Mouse (Mus musculus) T-helper 2 cell (primary cell): ENCODE data around the gene Dmac1.
"Not testable (repeated sequence)": the region's sequence is repeated elsewhere in the genome, so short reads cannot be mapped to it uniquely, and the experiment has no call there.

Source experiments
- in situ Hi-C: fragments of 300-600 bp; cut with MboI, MseI; formaldehyde crosslinking; loops from one replicate; pipeline ENCODE4 v1.15.1; 2025; ENCODE audit warnings: high pct_unique_total_duplicates

The Dmac1 gene

GRCm38 (mm10) chr4:75278197-75279175, at the start of gene Dmac1:
Dmac1 (minus strand) TSS chr4:75278305.
- in situ Hi-C loops: loop anchor here (25.0 kb wide), 1 partner anchor 1016 kb away; no protein-coding TSS in a partner anchor

- in situ Hi-C loops: no loop called here
These were observed 37.3 kb upstream of the Dmac1 start for GRCm38 (mm10) chr4:75315431-75315830.

- in situ Hi-C loops: no loop called here
These were observed 36.9 kb upstream of the Dmac1 start for GRCm38 (mm10) chr4:75315007-75315406.

GRCm38 (mm10) chr4:75311918-75312317, 33.8 kb upstream of the Dmac1 start:
- in situ Hi-C loops: no loop called here

- in situ Hi-C loops: no loop called here
These were observed 33.2 kb upstream of the Dmac1 start for GRCm38 (mm10) chr4:75311305-75311704.

- in situ Hi-C loops: no loop called here
These were observed 22.3 kb upstream of the Dmac1 start for GRCm38 (mm10) chr4:75300205-75300972.

- in situ Hi-C loops: loop anchor here (25.0 kb wide), 1 partner anchor 1030 kb away; no protein-coding TSS in a partner anchor
These were observed 14.2 kb upstream of the Dmac1 start for GRCm38 (mm10) chr4:75292315-75292714.

- in situ Hi-C loops: loop anchor here (25.0 kb wide), 1 partner anchor 1029 kb away; no protein-coding TSS in a partner anchor
These were observed 13.0 kb upstream of the Dmac1 start for GRCm38 (mm10) chr4:75291142-75291541.

- in situ Hi-C loops: loop anchor here (25.0 kb wide), 1 partner anchor 1015 kb away; no protein-coding TSS in a partner anchor
These were observed 473 bp downstream of the Dmac1 start for GRCm38 (mm10) chr4:75277467-75278196.

- in situ Hi-C loops: loop anchor here (25.0 kb wide), 1 partner anchor 1013 kb away; no protein-coding TSS in a partner anchor
These were observed 2.4 kb downstream of the Dmac1 start for GRCm38 (mm10) chr4:75275737-75276136.

GRCm38 (mm10) chr4:75267866-75268265, 10.2 kb downstream of the Dmac1 start:
- in situ Hi-C loops: no loop called here

GRCm38 (mm10) chr4:75266773-75267550, 11.1 kb downstream of the Dmac1 start:
- in situ Hi-C loops: no loop called here

- in situ Hi-C loops: no loop called here
These were observed 13.9 kb downstream of the Dmac1 start for GRCm38 (mm10) chr4:75264219-75264618.

GRCm38 (mm10) chr4:75263556-75264129, 14.5 kb downstream of the Dmac1 start:
- in situ Hi-C loops: no loop called here

GRCm38 (mm10) chr4:75262423-75262822, 15.7 kb downstream of the Dmac1 start:
- in situ Hi-C loops: no loop called here

- in situ Hi-C loops: no loop called here
These were observed 17.9 kb downstream of the Dmac1 start for GRCm38 (mm10) chr4:75260156-75260555.

GRCm38 (mm10) chr4:75259447-75259846, 18.7 kb downstream of the Dmac1 start:
- in situ Hi-C loops: no loop called here

GRCm38 (mm10) chr4:75234602-75235001, 43.5 kb downstream of the Dmac1 start:
- in situ Hi-C loops: not testable (repeated sequence)
